Mouse (Mus musculus): ENCODE measurements at regions not wholly inside any gene's neighbourhood (a gene's known extent, or its start where the extent isn't known, plus 50 kb on each side); places are given as distances from the start of the nearest gene placed in this dataset.

- TF ChIP-seq CTCF (IDR thresholded peaks at IDR 0.05): no peak
- TF ChIP-seq EP300 (IDR thresholded peaks at IDR 0.05): no peak
These were observed 217.0 kb downstream of the Klf5 start for GRCm38 (mm10) chr14:99515474-99515873.

Measured in lung, postnatal 0 days (tissue).